Mouse (Mus musculus) cerebellum, postnatal 36 days (tissue): ENCODE data around the gene Commd8.

Experiments used
- DNase-seq, 2 experiments: peaks; one replicate each; pipeline ENCODE4 v3.0.0; 2021 to 2022; ENCODE audit warnings: mixed read lengths in 2 of 2

The Commd8 gene

GRCm38 (mm10) chr5:72167594-72168284 lies at the start of gene Commd8:
Commd8 (minus strand) TSS chr5:72168189.
- DNase-seq: peak; percentile 93

GRCm38 (mm10) chr5:72211741-72212140 lies 43.8 kb upstream of the Commd8 start:
- DNase-seq: no peak

- peak; percentile 28 to 38 for DNase-seq
These were observed 42.8 kb upstream of the Commd8 start for GRCm38 (mm10) chr5:72210812-72211139.

- DNase-seq: no peak
These were observed 42.3 kb upstream of the Commd8 start for GRCm38 (mm10) chr5:72210123-72210811.

- no peak for DNase-seq
These were observed 40.5 kb upstream of the Commd8 start for GRCm38 (mm10) chr5:72208515-72208914.

- no peak for DNase-seq
These were observed 37.3 kb upstream of the Commd8 start for GRCm38 (mm10) chr5:72205271-72205670.

GRCm38 (mm10) chr5:72204507-72204906 lies 36.5 kb upstream of the Commd8 start:
- no peak for DNase-seq

GRCm38 (mm10) chr5:72203734-72204073 lies 35.7 kb upstream of the Commd8 start:
- DNase-seq: no peak

GRCm38 (mm10) chr5:72203028-72203733 lies 35.2 kb upstream of the Commd8 start:
- peak; percentile 49 to 60 for DNase-seq

GRCm38 (mm10) chr5:72202016-72202415 lies 34.0 kb upstream of the Commd8 start:
- no peak for DNase-seq

- no peak for DNase-seq
These were observed 33.6 kb upstream of the Commd8 start for GRCm38 (mm10) chr5:72201600-72201999.

- no peak for DNase-seq
These were observed 27.5 kb upstream of the Commd8 start for GRCm38 (mm10) chr5:72195442-72195841.

- DNase-seq: no peak
These were observed 23.9 kb upstream of the Commd8 start for GRCm38 (mm10) chr5:72191932-72192331.

GRCm38 (mm10) chr5:72191154-72191553 lies 23.2 kb upstream of the Commd8 start:
- no peak for DNase-seq

- DNase-seq: no peak
These were observed 16.6 kb upstream of the Commd8 start for GRCm38 (mm10) chr5:72184437-72185100.

- DNase-seq: no peak
These were observed 15.9 kb upstream of the Commd8 start for GRCm38 (mm10) chr5:72183929-72184328.

GRCm38 (mm10) chr5:72182804-72183203 lies 14.8 kb upstream of the Commd8 start:
- no peak for DNase-seq

- no peak for DNase-seq
These were observed 13.2 kb upstream of the Commd8 start for GRCm38 (mm10) chr5:72181194-72181593.

- DNase-seq: no peak
These were observed 7.5 kb upstream of the Commd8 start for GRCm38 (mm10) chr5:72175530-72175929.

- no peak for DNase-seq
These were observed 7.1 kb upstream of the Commd8 start for GRCm38 (mm10) chr5:72175050-72175449.

- no peak for DNase-seq
These were observed 5.5 kb upstream of the Commd8 start for GRCm38 (mm10) chr5:72173521-72173920.

GRCm38 (mm10) chr5:72172675-72173074 lies 4.7 kb upstream of the Commd8 start:
- DNase-seq: peak; percentile 4 to 28

GRCm38 (mm10) chr5:72170067-72170466 lies 2.1 kb upstream of the Commd8 start:
- no peak for DNase-seq

GRCm38 (mm10) chr5:72168285-72168621 lies 264 bp upstream of the Commd8 start:
- no peak for DNase-seq
